Mouse (Mus musculus): ENCODE data around the gene Pdpk1. TPM values are rescaled to one million over a fixed set of nuclear protein-coding genes. Genes with fewer than 3 reads are reported as not detected.
A peak's percentile ranks its signal among the peaks of the same experiment; 100 is the strongest.

Gene Pdpk1
- polyA plus RNA-seq, 1 experiment, result 44.7 TPM

DNA sequence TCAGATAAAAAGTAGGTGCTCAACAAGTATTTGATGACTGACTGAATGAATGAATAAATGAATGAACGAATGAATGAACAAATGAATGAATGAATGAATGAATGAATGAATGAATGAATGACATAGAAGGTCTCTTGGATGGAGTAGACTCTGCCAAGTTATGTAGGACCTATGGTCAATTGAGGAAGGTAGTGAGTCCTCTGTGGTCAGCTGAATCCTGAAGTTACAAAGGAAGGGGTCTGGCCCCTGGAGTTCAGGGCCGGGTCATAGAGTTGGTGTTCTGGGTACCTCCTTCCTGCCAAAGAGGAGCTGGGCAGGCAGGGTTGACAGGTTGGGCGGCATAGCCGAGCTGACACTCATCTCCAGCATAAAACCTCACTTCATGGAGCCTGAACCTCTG is 112.9 kb downstream of the Pdpk1 start, which contains the start of gene Prss27:
Gene Prss27, plus strand, starts transcription at position 301 of the 400 bp plus-strand sequence.
- Histone ChIP-seq H3K4me3 (ENCODE audit: low read depth, low read length) (no peak within 1 kb of the TSS), H3K27ac (ENCODE audit: insufficient read depth, low read length) (no peak within 1 kb of the TSS), H3K27me3 (ENCODE audit: control insufficient read depth, insufficient read depth, low read length, poor library complexity, severe bottlenecking) (no peaks in the 10 kb centered on the region), H3K36me3 (ENCODE audit: control insufficient read depth, insufficient read depth, low read length, poor library complexity, severe bottlenecking) (no peaks in the 10 kb centered on the region), H3K9me3 (replicated peaks; ENCODE audit: control insufficient read depth, insufficient read depth, low read length, poor library complexity, severe bottlenecking) (no peaks in the 10 kb centered on the region), H3K4me1 (ENCODE audit: control insufficient read depth, insufficient read depth, low read length) (no peaks in the 10 kb centered on the region), H3K9ac (ENCODE audit: low read depth, poor library complexity, severe bottlenecking) (no peak within 1 kb of the TSS)
- TF ChIP-seq EP300 (IDR thresholded peaks at IDR 0.05; ENCODE audit: insufficient read depth, low read depth, low read length), result no peak
- no peak for TF ChIP-seq CTCF (IDR thresholded peaks at IDR 0.05; ENCODE audit: low read depth, low read length)

DNA sequence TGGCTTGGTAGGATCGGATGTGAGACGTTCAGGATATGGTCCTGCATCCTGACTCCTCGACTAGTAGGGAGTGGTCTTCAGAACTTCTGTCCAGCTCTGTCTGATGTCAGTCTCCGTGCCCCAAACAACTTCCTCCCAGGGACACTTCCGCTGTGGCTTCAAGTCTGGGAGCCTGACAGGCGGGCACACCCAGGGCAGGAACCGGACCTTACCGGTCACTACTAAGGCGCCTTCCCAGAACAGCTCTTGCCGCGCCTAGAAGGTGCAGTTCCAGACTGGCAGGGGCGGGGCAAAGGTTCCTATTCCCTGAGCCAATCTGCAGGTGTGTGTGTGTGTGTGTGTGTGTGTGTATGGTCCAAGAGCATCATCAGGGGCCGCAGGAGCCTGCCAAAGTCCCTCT is 113.4 kb downstream of the Pdpk1 start:
- H3K27ac ChIP-seq (ENCODE audit: insufficient read depth, low read length), result no peak overlapping the region
- peak; percentile 32; the same call in 1 of the 2 replicates for TF ChIP-seq EP300 (IDR thresholded peaks at IDR 0.05; ENCODE audit: insufficient read depth, low read depth, low read length)
- TF ChIP-seq CTCF (IDR thresholded peaks at IDR 0.05; ENCODE audit: low read depth, low read length), result no peak
- peaks cover 2% of the 10 kb centered on the region for H3K4me1 ChIP-seq (ENCODE audit: control insufficient read depth, insufficient read depth, low read length)

DNA sequence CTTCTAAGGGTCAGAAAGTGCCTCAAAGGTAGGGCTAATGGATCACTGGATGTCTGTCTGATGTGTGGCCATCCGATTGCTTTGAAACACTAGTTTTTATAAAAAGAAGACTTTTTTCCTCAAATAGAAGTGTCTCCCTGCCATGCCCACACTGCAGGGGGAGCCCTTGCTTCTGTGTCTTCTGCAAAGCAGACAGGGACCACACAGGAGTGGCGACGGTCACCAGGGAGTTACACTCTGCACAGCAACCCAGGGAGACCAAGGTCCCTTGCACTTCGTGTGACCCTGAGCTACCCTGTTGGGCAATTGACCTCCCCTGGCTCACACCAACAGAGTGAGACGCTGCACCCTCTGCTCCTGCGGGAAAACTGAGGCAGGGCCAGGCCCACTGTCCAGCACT is 113.8 kb downstream of the Pdpk1 start:
- no peaks in the 10 kb centered on the region for H3K9me3 ChIP-seq (replicated peaks; ENCODE audit: control insufficient read depth, insufficient read depth, low read length, poor library complexity, severe bottlenecking)
- H3K4me3 ChIP-seq (ENCODE audit: low read depth, low read length), result no peak overlapping the region
- no peaks in the 10 kb centered on the region for H3K36me3 ChIP-seq (ENCODE audit: control insufficient read depth, insufficient read depth, low read length, poor library complexity, severe bottlenecking)
- no peak overlapping the region for H3K9ac ChIP-seq (ENCODE audit: low read depth, poor library complexity, severe bottlenecking)
- no peaks in the 10 kb centered on the region for H3K27me3 ChIP-seq (ENCODE audit: control insufficient read depth, insufficient read depth, low read length, poor library complexity, severe bottlenecking)
- H3K4me1 ChIP-seq (ENCODE audit: control insufficient read depth, insufficient read depth, low read length), result peaks cover 2% of the 10 kb centered on the region
- H3K27ac ChIP-seq (ENCODE audit: insufficient read depth, low read length), result no peak overlapping the region
- no peak for TF ChIP-seq POLR2A (IDR thresholded peaks at IDR 0.05; ENCODE audit: insufficient read depth, low read length)
- TF ChIP-seq EP300 (IDR thresholded peaks at IDR 0.05; ENCODE audit: insufficient read depth, low read depth, low read length), result no peak
- peak; percentile 20 for TF ChIP-seq CTCF (IDR thresholded peaks at IDR 0.05; ENCODE audit: low read depth, low read length)

More for the DNA sequence above, 113.4 kb downstream of the Pdpk1 start:
- Histone ChIP-seq H3K36me3 (ENCODE audit: control insufficient read depth, insufficient read depth, low read length, poor library complexity, severe bottlenecking) (no peaks in the 10 kb centered on the region), H3K4me3 (ENCODE audit: low read depth, low read length) (no peak overlapping the region), H3K9me3 (replicated peaks; ENCODE audit: control insufficient read depth, insufficient read depth, low read length, poor library complexity, severe bottlenecking) (no peaks in the 10 kb centered on the region), H3K27me3 (ENCODE audit: control insufficient read depth, insufficient read depth, low read length, poor library complexity, severe bottlenecking) (no peaks in the 10 kb centered on the region), H3K9ac (ENCODE audit: low read depth, poor library complexity, severe bottlenecking) (no peak overlapping the region)

DNA sequence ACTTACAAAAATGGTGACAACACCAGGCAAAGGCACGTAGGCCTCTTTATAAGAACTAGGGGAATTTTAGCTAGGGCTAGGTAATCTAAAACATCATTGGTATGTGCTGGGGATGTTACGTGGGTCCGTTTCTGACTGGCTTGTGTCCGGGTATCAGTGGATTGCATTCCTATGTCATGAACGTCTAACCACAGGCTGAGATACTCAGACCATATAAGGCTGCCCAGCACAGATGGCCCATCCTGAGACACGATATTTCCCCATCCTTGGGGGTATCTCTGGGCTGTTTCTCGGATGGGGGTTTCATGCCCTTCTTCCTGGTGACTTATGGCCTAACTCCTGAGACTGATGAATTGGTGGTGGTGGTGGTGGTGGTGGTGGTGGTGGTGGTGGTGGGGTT is 115.6 kb downstream of the Pdpk1 start:
- no peak overlapping the region for H3K9ac ChIP-seq (ENCODE audit: low read depth, poor library complexity, severe bottlenecking)
- peaks cover 2% of the 10 kb centered on the region for H3K4me1 ChIP-seq (ENCODE audit: control insufficient read depth, insufficient read depth, low read length)
- no peak for TF ChIP-seq CTCF (IDR thresholded peaks at IDR 0.05; ENCODE audit: low read depth, low read length)
- no peak for TF ChIP-seq POLR2A (IDR thresholded peaks at IDR 0.05; ENCODE audit: insufficient read depth, low read length)
- no peak for TF ChIP-seq EP300 (IDR thresholded peaks at IDR 0.05; ENCODE audit: insufficient read depth, low read depth, low read length)

DNA sequence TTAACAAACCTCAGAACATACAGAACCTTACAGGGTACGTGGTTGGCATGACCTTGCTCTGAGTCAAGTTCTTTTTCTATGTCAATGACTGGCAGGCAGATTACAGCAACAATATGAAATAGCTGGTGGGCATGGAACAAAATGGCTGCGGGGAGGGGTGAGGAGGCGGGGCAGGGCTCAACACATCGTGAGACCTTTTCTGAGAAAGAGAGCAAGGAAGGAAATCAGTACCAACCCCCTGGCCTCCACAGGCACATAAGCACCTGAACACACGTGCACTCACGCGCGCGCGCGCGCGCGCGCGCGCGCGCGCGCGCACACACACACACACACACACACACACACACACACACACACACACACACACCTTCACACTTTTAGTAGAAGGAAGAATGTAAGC is 120.2 kb downstream of the Pdpk1 start:
- TF ChIP-seq EP300 (IDR thresholded peaks at IDR 0.05; ENCODE audit: insufficient read depth, low read depth, low read length) (no peak), CTCF (IDR thresholded peaks at IDR 0.05; ENCODE audit: low read depth, low read length) (no peak), POLR2A (IDR thresholded peaks at IDR 0.05; ENCODE audit: insufficient read depth, low read length) (no peak)
- Histone ChIP-seq H3K4me3 (ENCODE audit: low read depth, low read length) (peak overlapping the region; percentile 75), H3K36me3 (ENCODE audit: control insufficient read depth, insufficient read depth, low read length, poor library complexity, severe bottlenecking) (no peaks in the 10 kb centered on the region), H3K27ac (ENCODE audit: insufficient read depth, low read length) (no peak overlapping the region), H3K27me3 (ENCODE audit: control insufficient read depth, insufficient read depth, low read length, poor library complexity, severe bottlenecking) (no peaks in the 10 kb centered on the region), H3K9ac (ENCODE audit: low read depth, poor library complexity, severe bottlenecking) (peak overlapping the region; percentile 68), H3K9me3 (replicated peaks; ENCODE audit: control insufficient read depth, insufficient read depth, low read length, poor library complexity, severe bottlenecking) (no peaks in the 10 kb centered on the region), H3K4me1 (ENCODE audit: control insufficient read depth, insufficient read depth, low read length) (peaks cover 3% of the 10 kb centered on the region)

More for the DNA sequence above, 115.6 kb downstream of the Pdpk1 start:
- no peaks in the 10 kb centered on the region for H3K9me3 ChIP-seq (replicated peaks; ENCODE audit: control insufficient read depth, insufficient read depth, low read length, poor library complexity, severe bottlenecking)
- H3K27me3 ChIP-seq (ENCODE audit: control insufficient read depth, insufficient read depth, low read length, poor library complexity, severe bottlenecking), result no peaks in the 10 kb centered on the region
- no peak overlapping the region for H3K4me3 ChIP-seq (ENCODE audit: low read depth, low read length)
- H3K36me3 ChIP-seq (ENCODE audit: control insufficient read depth, insufficient read depth, low read length, poor library complexity, severe bottlenecking), result no peaks in the 10 kb centered on the region
- no peak overlapping the region for H3K27ac ChIP-seq (ENCODE audit: insufficient read depth, low read length)

DNA sequence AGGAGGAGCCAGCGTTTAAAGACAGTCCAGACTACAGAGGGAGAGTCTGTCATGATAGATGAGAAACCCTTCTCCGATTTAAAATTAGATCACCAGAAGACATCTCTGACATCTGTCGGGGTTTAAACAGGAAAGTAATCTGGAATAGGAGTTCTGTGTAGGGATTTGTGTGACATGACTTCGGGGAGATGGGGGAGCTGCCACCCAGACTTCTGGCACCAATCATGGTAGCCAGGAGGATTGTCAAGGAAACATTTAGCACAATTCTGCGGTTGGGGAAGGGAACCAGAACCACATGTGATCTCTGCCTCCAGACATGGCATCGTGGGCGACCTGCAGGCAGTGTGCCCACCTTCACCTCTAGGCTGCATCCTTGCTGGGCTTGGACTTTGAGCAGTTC is 121.2 kb downstream of the Pdpk1 start:
- Histone ChIP-seq H3K27ac (ENCODE audit: insufficient read depth, low read length) (no peak overlapping the region), H3K9ac (ENCODE audit: low read depth, poor library complexity, severe bottlenecking) (no peak overlapping the region), H3K4me3 (ENCODE audit: low read depth, low read length) (no peak overlapping the region), H3K4me1 (ENCODE audit: control insufficient read depth, insufficient read depth, low read length) (peaks cover 3% of the 10 kb centered on the region), H3K27me3 (ENCODE audit: control insufficient read depth, insufficient read depth, low read length, poor library complexity, severe bottlenecking) (no peaks in the 10 kb centered on the region), H3K9me3 (replicated peaks; ENCODE audit: control insufficient read depth, insufficient read depth, low read length, poor library complexity, severe bottlenecking) (no peaks in the 10 kb centered on the region), H3K36me3 (ENCODE audit: control insufficient read depth, insufficient read depth, low read length, poor library complexity, severe bottlenecking) (no peaks in the 10 kb centered on the region)
- no peak for TF ChIP-seq EP300 (IDR thresholded peaks at IDR 0.05; ENCODE audit: insufficient read depth, low read depth, low read length)

Other genes starting within 250 kb of the Pdpk1 start
- gene Dcpp3, start 233.5 kb downstream of the Pdpk1 start, polyA plus RNA-seq (2011; ENCODE audit: insufficient read depth, insufficient read length, low read depth, missing spikeins), result not detected in 2 replicates
- not detected in 2 replicates for gene Sbp, start 209.3 kb downstream of the Pdpk1 start, polyA plus RNA-seq (2011; ENCODE audit: insufficient read depth, insufficient read length, low read depth, missing spikeins)
- not detected in 2 replicates for gene Sbpl, start 195.7 kb downstream of the Pdpk1 start, polyA plus RNA-seq (2011; ENCODE audit: insufficient read depth, insufficient read length, low read depth, missing spikeins)
- not detected in 2 replicates for gene Prss30, start 170.4 kb downstream of the Pdpk1 start, polyA plus RNA-seq (2011; ENCODE audit: insufficient read depth, insufficient read length, low read depth, missing spikeins)
- 0.45 TPM in 1 of 2 replicates, not detected in the other for gene Prss22, start 152.8 kb downstream of the Pdpk1 start, polyA plus RNA-seq (2011; ENCODE audit: insufficient read depth, insufficient read length, low read depth, missing spikeins)
- gene Prss27, start 112.8 kb downstream of the Pdpk1 start, polyA plus RNA-seq (2011; ENCODE audit: insufficient read depth, insufficient read length, low read depth, missing spikeins), result not detected in 2 replicates
- gene Kctd5, start 77.4 kb downstream of the Pdpk1 start, polyA plus RNA-seq (2011; ENCODE audit: insufficient read depth, insufficient read length, low read depth, missing spikeins), result 66.4 and 68.4 TPM in 2 replicates
- 25.3 and 30.4 TPM in 2 replicates for gene Amdhd2, start 12.8 kb upstream of the Pdpk1 start, polyA plus RNA-seq (2011; ENCODE audit: insufficient read depth, insufficient read length, low read depth, missing spikeins)
- gene Atp6v0c, start 18.8 kb upstream of the Pdpk1 start, polyA plus RNA-seq (2011; ENCODE audit: insufficient read depth, insufficient read length, low read depth, missing spikeins), result 254 and 307 TPM in 2 replicates
- gene Tbc1d24, start 54.6 kb upstream of the Pdpk1 start, polyA plus RNA-seq (2011; ENCODE audit: insufficient read depth, insufficient read length, low read depth, missing spikeins), result 14.4 and 16.6 TPM in 2 replicates
- gene Ntn3, start 58.6 kb upstream of the Pdpk1 start, polyA plus RNA-seq (2011; ENCODE audit: insufficient read depth, insufficient read length, low read depth, missing spikeins), result 0.88 and 0.96 TPM in 2 replicates
- gene Tedc2, start 69.9 kb upstream of the Pdpk1 start, polyA plus RNA-seq (2011; ENCODE audit: insufficient read depth, insufficient read length, low read depth, missing spikeins), result 21.0 and 24.5 TPM in 2 replicates
- gene Ccnf, start 100.6 kb upstream of the Pdpk1 start, polyA plus RNA-seq (2011; ENCODE audit: insufficient read depth, insufficient read length, low read depth, missing spikeins), result 133 and 151 TPM in 2 replicates
- gene Abca17, start 200.1 kb upstream of the Pdpk1 start, polyA plus RNA-seq (2011; ENCODE audit: insufficient read depth, insufficient read length, low read depth, missing spikeins), result not detected in 2 replicates
- 15.1 and 15.4 TPM in 2 replicates for gene Abca3, start 201.0 kb upstream of the Pdpk1 start, polyA plus RNA-seq (2011; ENCODE audit: insufficient read depth, insufficient read length, low read depth, missing spikeins)